Mouse (Mus musculus) left cerebral cortex, adult 2 months (tissue): ENCODE data around the gene Ncln. TPM values are rescaled to one million over a fixed set of nuclear protein-coding genes. Genes with fewer than 3 reads are reported as not detected.
"Not testable (repeated sequence)": the region's sequence is repeated elsewhere in the genome, so short reads cannot be mapped to it uniquely, and the experiment has no call there.

Experiments used
- DNase-seq, 2 experiments: peaks; one replicate each; pipeline ENCODE4 v3.0.0; 2021 to 2022; ENCODE audit warnings: low spot score in 2 of 2, mixed read lengths in 1 of 2; ENCODE audit errors: extremely low spot score in 1 of 2
- H3K27ac ChIP-seq: fragments of 200-600 bp; 2 replicates; pipeline ENCODE4 v1.8.1; 2022
- H3K4me3 ChIP-seq: fragments of 200-600 bp; 2 replicates; pipeline ENCODE4 v1.8.1; 2022
- CTCF ChIP-seq: fragments of 200-600 bp; IDR thresholded peaks from 2 replicates; pipeline ENCODE4 v1.8.1; 2022; ENCODE audit warnings: antibody characterized with exemption, mild to moderate bottlenecking, moderate library complexity
- intact Hi-C: fragments of 180-260 bp; cut with DNase I; formaldehyde crosslinking; loops from one replicate; pipeline ENCODE4 v1.15.1; 2025
- microRNA-seq, 2 experiments: library from miRNA; unstranded; fragments of <30 nt; microRNA quantifications; one replicate each; pipeline ENCODE4 v1.2.0; 2021
- total RNA-seq, 2 experiments: library from RNA; stranded (reverse); gene quantifications; 2 replicates each; pipeline ENCODE4 v1.2.3; 2021

The Ncln gene
- total RNA-seq, 2 experiments from 2014 or later, result 78.3 to 80.8 TPM

DNA sequence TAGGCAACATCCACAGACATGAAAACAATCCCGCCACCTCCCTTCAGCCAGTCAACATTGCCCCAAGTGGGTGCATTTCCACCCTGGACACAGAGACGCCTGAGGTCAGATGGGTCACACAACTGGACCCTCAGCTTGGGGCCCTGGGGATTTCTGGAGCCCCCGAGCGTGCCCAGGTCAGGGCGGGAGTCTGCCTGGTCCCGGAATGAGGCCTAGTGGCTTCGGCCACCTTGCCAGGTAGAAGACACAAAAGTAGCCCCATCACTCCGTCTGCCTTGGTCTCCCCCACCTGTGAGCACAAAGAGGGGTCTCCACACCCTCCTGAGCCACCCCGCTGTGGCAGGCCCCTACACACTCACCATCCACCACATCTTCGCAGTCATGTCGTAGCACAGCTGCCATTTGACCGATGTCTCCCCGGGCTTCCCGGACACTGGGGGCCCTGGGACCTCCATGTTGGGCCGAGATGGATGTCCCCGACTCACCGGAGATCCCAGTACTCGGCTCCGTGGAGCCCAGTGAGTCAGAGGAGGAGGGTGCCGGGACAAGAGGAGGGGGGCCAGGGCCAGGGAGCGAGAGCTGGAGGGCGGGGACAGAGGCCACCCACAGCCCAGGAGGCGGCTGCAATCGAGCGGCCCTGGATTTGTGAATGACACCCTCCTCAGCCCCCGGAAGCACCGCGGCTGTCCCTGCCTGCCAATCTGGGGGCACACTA is 40.9 kb downstream of the Ncln start, which contains the start of gene Nfic:
TSS of gene Nfic (minus strand) at position 455 of the 715 bp plus-strand sequence.
- DNase-seq, result peak; percentile 10
- no peak within 1 kb of the TSS for H3K27ac ChIP-seq
- TF ChIP-seq CTCF, result no peak
- no peak within 1 kb of the TSS for H3K4me3 ChIP-seq
- intact Hi-C loops, result no loop called here

GRCm38 (mm10) chr10:81454106-81454505 is 42.1 kb downstream of the Ncln start:
- no peak overlapping the region for H3K27ac ChIP-seq

DNA sequence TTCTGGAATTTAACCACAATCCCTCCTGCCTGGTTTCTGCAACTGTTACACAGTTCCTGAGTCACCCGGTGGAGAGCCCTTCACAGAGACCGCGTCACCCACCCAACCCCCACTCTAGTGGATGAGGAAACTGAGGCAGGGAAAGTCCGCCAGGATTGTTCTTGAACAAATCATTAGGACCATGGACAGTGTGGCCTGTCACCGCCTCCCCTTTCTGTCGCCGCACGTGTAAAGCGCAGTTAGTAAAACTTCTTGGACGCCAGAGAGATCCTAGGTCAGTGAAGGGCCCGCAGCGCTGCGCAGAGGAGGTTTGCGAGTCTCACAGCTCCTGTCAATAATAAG is 43.3 kb downstream of the Ncln start:
- Histone ChIP-seq H3K4me3 (no peak overlapping the region), H3K27ac (no peak overlapping the region)
- DNase-seq, result no peak
- intact Hi-C loops, result loop anchor here (5.0 kb wide), 1 partner anchor 256 kb away; no protein-coding TSS in a partner anchor
- TF ChIP-seq CTCF, result no peak

More at GRCm38 (mm10) chr10:81454106-81454505, 42.1 kb downstream of the Ncln start:
- no peak for TF ChIP-seq CTCF
- intact Hi-C loops, result loop anchor here (5.0 kb wide), 1 partner anchor 257 kb away; no protein-coding TSS in a partner anchor
- peak in 1 of 2 experiments; percentile 9 for DNase-seq
- no peak overlapping the region for H3K4me3 ChIP-seq

- peak; percentile 11 to 23 for DNase-seq
- intact Hi-C loops, result loop anchor here (5.0 kb wide), 1 partner anchor 255 kb away; no protein-coding TSS in a partner anchor
- no peak overlapping the region for H3K4me3 ChIP-seq
- no peak overlapping the region for H3K27ac ChIP-seq
- no peak for TF ChIP-seq CTCF
These were observed 43.8 kb downstream of the Ncln start for GRCm38 (mm10) chr10:81452237-81452946.

GRCm38 (mm10) chr10:81451365-81451745 is 44.8 kb downstream of the Ncln start:
- TF ChIP-seq CTCF, result no peak
- DNase-seq, result no peak
- intact Hi-C loops, result loop anchor here (2.0 to 5.0 kb wide), 2 partner anchors 163 to 254 kb away; no protein-coding TSS in a partner anchor
- Histone ChIP-seq H3K4me3 (no peak overlapping the region), H3K27ac (no peak overlapping the region)

DNA sequence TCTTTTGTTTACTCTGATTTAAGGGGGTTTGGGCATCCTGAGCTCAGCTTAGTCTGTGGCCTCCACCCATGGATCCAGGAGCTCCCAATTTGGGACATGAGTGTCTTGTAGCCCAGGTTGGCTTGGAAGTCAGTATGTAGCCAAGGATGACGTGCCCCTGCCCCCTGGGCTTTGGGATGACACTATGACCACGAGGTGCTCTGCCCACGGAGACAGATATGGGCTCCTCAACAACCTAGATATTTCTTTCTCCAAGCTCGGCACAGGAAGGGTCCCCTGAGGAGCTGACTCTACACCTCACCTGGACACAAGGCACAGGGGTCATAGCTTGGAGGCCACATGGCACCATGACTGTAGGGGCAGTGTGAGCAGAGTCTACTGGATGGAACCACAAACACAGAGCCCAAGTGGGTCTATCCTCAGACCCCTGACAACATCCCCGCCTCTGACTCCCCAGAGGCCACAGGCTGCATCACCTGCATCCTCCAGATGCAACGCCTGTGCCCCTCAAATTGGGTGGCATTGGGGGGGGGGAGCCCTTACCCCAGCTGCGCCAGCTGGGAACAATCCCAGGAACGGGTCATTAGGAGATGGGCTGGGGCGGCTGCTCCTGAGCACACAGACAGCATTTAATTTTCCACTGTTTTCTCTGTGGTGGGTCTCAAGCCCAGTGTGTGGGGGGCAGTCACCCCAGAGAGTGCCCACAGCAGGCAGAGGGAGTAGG is 45.4 kb downstream of the Ncln start:
- no peak for DNase-seq

DNA sequence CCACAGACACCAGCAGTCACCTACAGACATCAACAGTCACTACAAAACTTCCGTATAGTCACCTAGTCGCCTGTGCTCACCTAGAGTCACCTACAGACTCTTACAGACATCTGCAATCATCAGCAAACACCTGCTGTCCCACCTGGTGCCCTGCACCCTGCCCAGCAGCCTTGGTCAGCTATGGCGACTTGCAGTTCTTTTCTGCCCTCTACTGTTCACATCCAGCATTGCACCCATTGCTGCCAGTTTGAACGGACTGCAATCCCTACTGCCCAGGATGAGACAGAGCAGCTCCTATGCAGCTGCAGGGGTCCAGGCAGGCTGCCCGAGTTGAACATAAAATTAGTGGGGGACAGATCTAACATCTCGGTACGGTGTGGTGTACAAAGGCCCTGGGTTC is 46.1 kb downstream of the Ncln start:
- Histone ChIP-seq H3K4me3 (no peak overlapping the region), H3K27ac (no peak overlapping the region)
- peak; percentile 98 for TF ChIP-seq CTCF
- intact Hi-C loops, result loop anchor here (1.0 to 5.0 kb wide), 4 partner anchors 55 to 253 kb away; partner anchors contain the start of gene Gm48552
- peak; percentile 78 to 87 for DNase-seq

More for the DNA sequence above, 45.4 kb downstream of the Ncln start:
- Histone ChIP-seq H3K4me3 (no peak overlapping the region), H3K27ac (no peak overlapping the region)
- intact Hi-C loops, result loop anchor here (1.0 to 5.0 kb wide), 4 partner anchors 56 to 254 kb away; partner anchors contain the start of gene Gm48552
- no peak for TF ChIP-seq CTCF

DNA sequence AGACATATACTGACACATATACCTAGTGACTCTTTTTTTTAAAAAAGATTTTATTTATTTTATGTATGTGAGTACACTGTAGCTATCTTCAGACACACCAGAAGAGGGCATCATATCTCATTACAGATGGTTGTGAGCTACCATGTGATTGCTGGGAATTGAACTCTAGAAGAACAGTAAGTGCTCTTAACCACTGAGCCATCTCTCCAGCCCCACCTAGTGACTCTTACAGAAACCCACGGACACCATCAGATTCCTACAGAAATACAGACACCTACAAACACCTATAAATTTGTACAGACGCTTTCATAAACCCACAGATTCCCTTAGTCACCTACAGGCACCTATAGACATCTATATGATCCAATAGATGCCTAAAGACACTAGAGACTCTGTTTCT is 50.7 kb downstream of the Ncln start:
- H3K4me3 ChIP-seq, intact Hi-C loops, DNase-seq, H3K27ac ChIP-seq: not testable (repeated sequence)
- peak; percentile 9; the same call in 1 of the 2 replicates for TF ChIP-seq CTCF

GRCm38 (mm10) chr10:81441019-81441418 is 55.2 kb downstream of the Ncln start:
- peak; percentile 60 for TF ChIP-seq CTCF
- intact Hi-C loops, result no loop called here
- no peak for DNase-seq
- no peak overlapping the region for H3K4me3 ChIP-seq
- no peak overlapping the region for H3K27ac ChIP-seq

Small RNA genes within 50 kb of the gene (microRNA-seq; reads per million reads assigned to microRNA genes)
- gene Gm25595, result 0 reads per million in 2 experiments

Other genes with a start within 250 kb of the Ncln start
- gene Matk, start 243.5 kb downstream of the Ncln start, total RNA-seq, result 100 to 1,000 TPM; 212 to 221 TPM
- 10 to 100 TPM; 41.3 to 42.8 TPM for gene Mrpl54, start 229.5 kb downstream of the Ncln start, total RNA-seq
- gene Apba3, start 229.4 kb downstream of the Ncln start, total RNA-seq, result 10 to 100 TPM; 35.8 to 38.6 TPM
- under 1 TPM; 0.26 to 0.45 TPM for gene Tjp3, start 204.8 kb downstream of the Ncln start, total RNA-seq
- gene Pip5k1c, start 203.4 kb downstream of the Ncln start, total RNA-seq, result 100 to 1,000 TPM; 431 TPM
- gene Cactin, start 175.3 kb downstream of the Ncln start, total RNA-seq, result 10 to 100 TPM; 31.3 to 31.8 TPM
- gene Tbxa2r, start 167.7 kb downstream of the Ncln start, total RNA-seq, result under 1 TPM; 0.70 to 0.82 TPM
- 1 to 10 TPM; 1.7 to 2.1 TPM for gene Gipc3, start 153.1 kb downstream of the Ncln start, total RNA-seq
- 10 to 100 TPM; 27.3 to 29.5 TPM for gene Hmg20b, start 145.9 kb downstream of the Ncln start, total RNA-seq
- gene Mfsd12, start 138.9 kb downstream of the Ncln start, total RNA-seq, result 10 to 100 TPM; 38.2 to 40.2 TPM
- gene 4930404N11Rik, start 130.6 kb downstream of the Ncln start, total RNA-seq, result 1 to 10 TPM in 1 of 2 experiments, under 1 TPM in 1; 1.00 to 1.3 TPM
- 10 to 100 TPM; 69.1 to 70.6 TPM for gene Fzr1, start 117.9 kb downstream of the Ncln start, total RNA-seq
- gene Dohh, start 112.0 kb downstream of the Ncln start, total RNA-seq, result 10 to 100 TPM; 87.1 to 95.1 TPM
- 1 to 10 TPM; 2.0 to 3.4 TPM for gene Gm48551, start 111.9 kb downstream of the Ncln start, total RNA-seq
- 1 to 10 TPM; 5.1 to 7.1 TPM for gene Gm48552, start 107.4 kb downstream of the Ncln start, total RNA-seq
- 1 to 10 TPM; 1.3 to 1.4 TPM for gene Smim24, start 103.3 kb downstream of the Ncln start, total RNA-seq
- gene Nfic, start 40.8 kb downstream of the Ncln start, total RNA-seq, result 10 to 100 TPM; 93.4 to 94.9 TPM
- 100 to 1,000 TPM; 284 to 288 TPM for gene Celf5, start 13.7 kb downstream of the Ncln start, total RNA-seq
- under 1 TPM; 0.56 to 0.70 TPM for gene S1pr4, start 3.7 kb upstream of the Ncln start, total RNA-seq
- gene Gna15, start 27.8 kb upstream of the Ncln start, total RNA-seq, result 1 to 10 TPM; 1.3 to 2.8 TPM
- gene Gna11, start 48.8 kb upstream of the Ncln start, total RNA-seq, result 100 to 1,000 TPM; 106 to 110 TPM
- 100 to 1,000 TPM; 637 to 727 TPM for gene Aes, start 63.1 kb upstream of the Ncln start, total RNA-seq
- gene Tle2, start 78.2 kb upstream of the Ncln start, total RNA-seq, result 10 to 100 TPM; 36.2 to 40.7 TPM
- 10 to 100 TPM; 10.3 to 12.9 TPM for gene Tle6, start 104.7 kb upstream of the Ncln start, total RNA-seq
- 1 to 10 TPM; 2.6 to 2.9 TPM for gene BC025920, start 109.9 kb upstream of the Ncln start, total RNA-seq
- 10 to 100 TPM; 26.8 to 28.6 TPM for gene Sirt6, start 131.4 kb upstream of the Ncln start, total RNA-seq
- gene Ankrd24, start 132.1 kb upstream of the Ncln start, total RNA-seq, result 10 to 100 TPM; 46.4 to 47.3 TPM
- gene Gm10778, start 152.7 kb upstream of the Ncln start, total RNA-seq, result 1 to 10 TPM; 4.3 to 5.0 TPM
- gene Zfp433, start 208.4 kb upstream of the Ncln start, total RNA-seq, result 10 to 100 TPM in 1 of 2 experiments, 1 to 10 TPM in 1; 8.7 to 10.5 TPM